Mouse (Mus musculus): ENCODE measurements around the gene Igf2bp3.

Igf2bp3 gene

DNA sequence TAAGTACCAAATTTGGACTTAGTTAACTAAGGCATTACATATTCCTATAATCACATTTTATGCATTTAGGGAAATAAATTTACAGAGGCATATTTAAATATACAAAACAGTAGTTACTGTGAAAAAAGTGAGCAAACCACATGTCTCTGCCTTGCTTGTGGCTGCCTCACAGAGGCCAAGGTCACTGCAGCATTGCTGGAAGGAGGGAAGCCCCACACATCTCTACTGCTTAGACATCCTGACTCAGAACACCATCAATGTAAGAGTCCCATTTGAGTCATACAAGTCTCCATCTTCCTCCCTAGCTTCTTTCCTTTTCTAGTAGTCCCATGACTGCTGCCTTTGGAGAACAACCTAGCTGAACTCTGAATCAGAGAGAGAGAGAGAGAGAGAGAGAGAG, 84.4 kb downstream of the Igf2bp3 start:
- no peak for DNase-seq

DNA sequence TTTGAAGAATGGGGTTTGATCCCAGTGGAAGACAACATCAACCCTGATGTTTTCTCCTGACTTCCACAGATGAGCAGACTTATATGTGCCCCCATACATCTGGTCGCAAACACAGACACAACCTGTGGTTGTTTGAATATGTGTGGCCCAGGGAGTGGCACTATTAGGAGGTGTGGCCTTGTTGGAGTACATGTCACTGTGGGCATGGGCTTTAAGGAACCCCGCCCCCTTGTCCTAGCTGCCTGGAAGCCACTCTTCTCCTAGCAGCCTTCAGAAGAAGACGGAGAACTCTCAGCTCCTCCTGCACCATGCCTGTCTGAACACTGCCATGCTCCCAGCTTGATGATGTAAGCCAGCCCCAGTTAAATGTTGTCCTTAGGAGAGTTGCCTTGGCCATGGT, 94.4 kb downstream of the Igf2bp3 start:
- no peak for DNase-seq

DNA sequence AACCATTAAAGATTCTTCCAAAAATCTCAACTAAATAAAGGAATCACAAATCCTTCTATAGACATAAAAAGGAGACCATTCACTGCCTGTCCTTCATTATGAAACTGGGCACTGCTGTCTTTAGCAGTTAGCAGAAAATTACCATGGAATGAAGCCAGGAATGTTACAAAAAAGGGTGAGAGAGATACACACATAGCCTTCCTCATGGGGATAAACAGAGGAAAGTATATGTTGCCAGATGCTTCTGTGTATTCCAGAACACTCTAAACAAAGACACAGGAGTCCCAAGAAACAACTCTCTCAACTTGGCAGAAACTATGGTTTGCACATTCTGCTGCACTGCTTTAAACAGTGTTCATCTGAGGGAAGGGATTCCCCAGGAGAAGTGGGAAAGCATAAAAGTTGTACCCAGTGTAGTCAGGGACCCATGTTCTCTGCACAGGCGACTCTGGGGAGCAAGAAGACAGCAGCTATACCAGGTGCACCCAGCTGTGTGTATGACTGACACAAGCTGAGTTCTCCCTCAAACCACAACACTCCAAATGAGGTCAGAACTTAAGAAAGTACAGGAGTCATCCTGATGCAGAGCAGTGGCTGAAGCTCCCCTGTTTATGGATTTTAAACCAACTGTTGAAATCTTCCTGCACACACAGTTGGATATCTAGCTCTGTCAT, 95.2 kb downstream of the Igf2bp3 start:
- DNase-seq, result no peak

DNA sequence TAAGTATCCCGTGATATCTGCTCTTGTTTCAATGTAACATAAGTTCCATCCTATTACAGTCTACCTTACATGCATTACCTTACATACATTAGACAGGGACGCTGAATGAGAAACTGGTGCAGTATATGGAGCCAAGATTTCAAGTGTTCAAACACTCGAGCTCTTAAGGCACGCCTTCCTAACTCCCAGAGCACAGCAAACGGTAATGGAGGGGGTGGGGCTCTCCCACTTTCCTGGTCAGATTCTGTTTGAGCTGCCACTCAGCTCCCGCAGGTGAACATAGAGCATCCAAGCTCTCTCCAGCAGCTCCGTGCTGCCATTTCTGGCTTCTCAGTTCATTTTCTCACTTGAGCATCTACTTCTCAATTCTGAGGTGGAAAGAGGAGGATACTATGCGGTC, 96.3 kb downstream of the Igf2bp3 start:
- DNase-seq, result no peak

DNA sequence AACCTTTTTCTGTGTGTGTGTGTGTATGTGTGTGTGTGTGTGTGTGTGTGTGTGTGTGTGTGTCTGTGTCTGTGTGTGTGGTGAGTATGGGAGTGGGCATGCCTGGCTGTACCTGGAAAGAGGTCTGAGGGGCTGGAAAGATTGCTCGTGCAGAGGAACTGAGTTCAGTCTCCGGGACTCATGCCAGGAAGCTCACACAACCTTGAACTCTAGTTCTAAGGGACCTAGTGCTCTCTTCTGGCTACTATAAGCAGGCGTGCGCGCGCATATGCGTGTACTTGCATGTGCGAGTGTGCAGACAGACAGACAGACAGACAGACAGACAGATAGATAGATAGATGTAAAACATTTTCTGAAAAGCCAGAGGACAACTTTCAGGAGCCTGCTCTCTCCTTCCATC, 98.5 kb downstream of the Igf2bp3 start:
- no peak for DNase-seq

DNA sequence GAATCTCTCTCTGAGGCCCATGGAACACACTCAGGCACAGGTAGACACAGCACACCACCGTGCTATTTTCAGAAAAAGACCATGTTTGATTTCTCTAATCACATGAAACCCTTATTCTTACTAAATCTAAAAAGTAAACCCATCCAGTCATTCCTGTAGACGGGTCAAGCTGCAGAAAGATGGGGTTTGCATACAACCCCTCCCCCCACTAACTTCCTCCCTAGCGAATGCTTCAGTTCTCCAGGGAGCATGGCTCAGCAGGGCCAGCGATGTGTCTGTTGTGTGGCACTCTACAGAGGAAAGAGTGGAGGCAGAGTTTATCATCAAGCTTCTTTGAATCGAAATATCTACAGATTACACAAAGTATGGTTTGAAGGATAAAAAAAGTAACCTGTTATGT, 99.2 kb downstream of the Igf2bp3 start:
- DNase-seq, result no peak

DNA sequence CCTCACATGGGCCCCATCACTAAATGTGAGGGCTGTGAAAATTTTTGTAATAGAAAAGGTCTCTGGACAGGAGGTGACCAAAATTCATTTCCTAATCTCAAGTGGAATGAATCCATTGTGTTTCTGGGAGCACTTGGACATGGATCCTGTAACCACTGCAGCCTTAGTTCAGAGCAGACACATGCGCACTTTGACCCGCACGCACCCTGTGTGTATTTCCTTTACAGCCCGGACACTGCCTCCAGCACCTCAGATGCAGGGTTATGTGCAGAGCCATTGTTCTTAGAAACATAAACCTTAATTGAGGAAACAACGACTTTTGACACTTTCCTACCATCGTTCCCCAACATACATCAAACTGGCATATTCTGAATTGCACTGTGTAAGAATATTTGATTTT, 100.3 kb downstream of the Igf2bp3 start:
- no peak for DNase-seq

DNA sequence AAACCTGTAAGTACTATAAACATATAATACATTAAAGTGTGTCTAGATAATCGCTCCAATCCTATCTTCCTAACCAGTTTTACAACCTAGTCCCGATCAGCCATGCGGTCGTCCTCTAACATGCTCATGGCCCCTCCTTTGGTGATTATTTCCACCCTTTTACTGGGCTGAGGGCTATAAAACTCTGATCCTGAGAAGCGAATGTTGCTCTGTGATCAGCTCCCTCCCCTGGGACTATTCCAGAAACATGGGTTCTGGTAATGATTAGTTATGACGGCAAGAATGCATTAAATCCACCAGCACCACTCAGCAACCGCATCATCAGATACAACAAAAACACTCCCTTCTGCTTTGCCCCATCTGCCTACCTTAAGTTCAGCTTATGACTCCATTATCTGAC, 100.9 kb downstream of the Igf2bp3 start:
- DNase-seq, result no peak

DNA sequence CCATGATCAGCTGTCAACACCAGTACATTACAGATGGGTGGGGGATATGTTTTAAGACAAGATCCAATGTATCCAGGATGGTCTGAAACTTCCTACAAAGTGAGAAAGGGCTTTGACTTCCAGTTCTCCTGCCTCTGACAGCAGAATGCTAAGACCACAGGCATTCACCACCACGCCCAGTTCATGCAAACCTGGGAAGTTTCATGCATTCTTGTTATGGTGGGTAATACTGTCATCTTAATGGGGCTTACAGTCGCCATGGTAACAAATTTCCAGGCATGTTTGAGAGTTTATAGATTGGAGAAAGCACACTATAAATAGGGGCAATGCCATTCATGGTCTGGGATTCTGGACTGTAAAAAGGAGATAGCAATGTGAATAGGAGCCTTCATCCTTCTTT, 105.6 kb downstream of the Igf2bp3 start:
- DNase-seq, result no peak

DNA sequence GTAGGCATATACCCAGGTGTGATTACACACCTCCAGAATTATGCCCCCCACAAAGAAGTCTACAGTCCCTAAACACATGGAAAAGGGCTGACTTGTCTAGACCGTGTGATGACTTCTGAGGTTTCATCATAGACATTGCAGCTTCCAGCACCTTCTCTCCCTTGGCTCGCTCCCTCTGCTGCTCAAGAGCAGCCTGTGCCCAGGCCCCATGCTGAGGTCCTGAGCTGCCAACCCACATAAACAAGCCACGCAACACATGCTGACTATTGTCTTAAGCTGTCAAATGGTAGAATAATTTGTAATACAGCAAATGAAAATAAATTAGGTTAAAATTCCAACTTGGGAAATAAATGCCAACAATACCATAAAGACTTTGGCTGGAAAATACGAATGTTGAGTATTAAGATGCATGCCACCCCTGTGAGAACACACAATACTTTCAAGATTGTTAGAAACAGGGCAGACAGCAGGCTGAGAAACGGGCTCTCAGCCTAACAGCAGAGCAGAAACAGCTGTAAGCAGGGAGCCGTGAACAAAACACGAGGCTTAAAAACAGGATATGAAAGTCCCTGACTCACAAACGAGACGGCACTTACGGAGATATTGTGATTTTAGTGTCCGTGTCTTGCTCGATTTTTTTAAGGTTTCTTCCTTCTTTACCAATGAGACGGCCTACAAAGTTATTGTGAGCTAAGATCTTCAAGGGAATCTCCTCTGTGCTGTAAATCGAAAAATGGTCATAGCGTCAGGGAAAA, 107.8 kb downstream of the Igf2bp3 start:
- DNase-seq, result no peak

DNA sequence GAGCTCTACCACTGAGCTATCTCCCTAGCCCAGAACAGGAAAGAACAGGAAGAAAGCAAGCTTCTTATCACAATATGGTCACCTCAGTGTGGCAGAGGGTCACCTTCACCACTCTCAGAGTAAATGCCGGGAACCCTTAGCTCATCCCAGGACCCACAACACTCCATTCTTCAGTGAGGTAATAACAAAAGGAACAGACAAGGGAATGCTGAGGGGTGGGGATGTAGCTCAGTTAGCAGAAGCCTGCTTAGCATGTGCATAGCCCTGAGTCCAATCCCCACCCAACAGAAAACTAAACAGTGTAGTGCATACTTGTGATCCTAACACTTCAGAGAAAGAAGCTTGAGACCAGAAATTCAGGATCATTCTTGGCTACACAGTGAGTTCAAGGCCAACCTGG, 115.7 kb downstream of the Igf2bp3 start:
- no peak for DNase-seq

DNA sequence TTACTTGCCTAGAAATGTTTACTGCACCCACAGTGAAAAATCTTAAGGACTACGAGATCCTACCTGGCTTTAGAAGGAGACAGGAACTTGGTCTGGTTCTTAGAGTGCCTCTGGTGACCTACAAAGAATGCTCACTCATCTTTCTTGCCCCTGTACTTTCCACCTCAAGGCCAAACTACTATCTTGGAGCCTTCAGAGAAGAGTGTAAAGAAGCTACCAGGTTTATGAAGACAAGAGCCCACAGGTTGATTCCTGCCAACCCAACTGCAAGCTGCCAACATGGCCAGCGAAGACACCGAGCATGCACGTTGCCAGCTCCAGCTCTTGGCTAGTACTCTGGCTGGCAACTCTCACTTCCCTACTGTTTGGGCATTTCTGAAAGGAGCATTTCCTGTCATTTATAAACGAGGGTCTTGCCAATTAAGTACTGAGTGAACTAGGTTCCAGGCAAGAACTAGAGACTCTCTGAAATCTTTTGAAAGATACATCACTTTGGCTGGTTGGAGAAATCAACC, 117.1 kb downstream of the Igf2bp3 start:
- peak; percentile 28 for DNase-seq

DNA sequence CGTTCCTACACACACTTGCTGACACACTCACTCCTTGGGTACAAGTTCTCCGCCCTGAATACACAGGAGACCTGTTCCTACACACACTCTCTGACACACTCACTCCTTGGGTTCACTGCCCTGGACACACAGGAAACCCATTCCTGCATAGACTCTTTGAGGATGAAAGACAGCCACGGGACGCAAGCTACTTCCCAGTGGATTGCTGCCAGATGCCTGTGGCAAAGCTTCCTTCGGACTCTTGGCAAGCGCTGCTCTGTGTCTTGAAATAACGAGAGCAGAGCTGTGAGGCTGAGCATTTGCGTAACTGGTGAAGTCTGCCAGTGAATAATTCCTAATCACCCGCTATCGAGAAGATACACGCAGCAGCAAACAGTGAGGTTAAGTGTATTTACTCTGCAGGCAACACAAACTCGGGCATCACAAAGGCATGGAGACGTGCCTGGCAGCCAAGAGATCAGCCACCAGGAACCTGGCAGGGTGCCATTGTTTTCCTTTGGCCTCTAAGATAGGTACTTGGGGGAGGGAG, 117.8 kb downstream of the Igf2bp3 start:
- peak; percentile 86 for DNase-seq

DNA sequence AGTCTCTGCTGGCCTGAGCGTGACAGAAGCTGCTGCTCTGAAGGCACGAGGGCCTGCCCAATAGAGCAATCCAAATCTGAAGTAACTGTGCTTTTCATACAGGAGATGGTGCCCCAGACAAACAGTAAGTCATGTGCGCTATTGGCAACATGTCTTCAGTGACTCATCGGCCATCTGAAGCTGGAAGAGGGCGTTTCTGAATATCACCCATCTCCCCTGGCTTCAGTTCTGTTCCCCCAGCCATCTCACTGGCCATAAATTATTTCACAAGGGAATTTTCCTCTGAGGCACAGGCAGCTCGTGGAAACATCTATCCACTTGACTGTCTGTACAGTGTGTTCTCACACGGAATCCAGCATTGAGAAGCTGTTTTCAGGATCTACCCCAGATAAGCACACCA, 118.3 kb downstream of the Igf2bp3 start:
- DNase-seq, result peak; percentile 38

DNA sequence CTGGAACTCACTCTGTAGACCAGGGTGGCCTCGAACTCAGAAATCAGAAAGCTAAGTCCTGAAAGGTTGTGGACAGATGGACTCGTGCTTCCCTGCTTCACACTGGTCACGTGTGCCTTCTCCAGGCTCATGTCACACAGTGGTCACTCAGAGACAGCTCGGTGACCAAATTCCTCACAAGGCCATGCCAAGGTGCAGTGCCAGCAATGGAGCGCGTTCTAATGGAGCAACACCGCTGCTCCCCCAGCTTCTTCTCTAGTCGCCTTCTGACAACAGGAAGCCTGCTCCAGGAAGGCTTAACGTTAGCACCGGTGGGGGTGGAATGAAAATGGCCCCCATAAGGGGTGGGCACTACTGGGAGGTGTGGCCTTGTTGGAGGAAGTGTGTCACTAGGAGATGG, 119.8 kb downstream of the Igf2bp3 start:
- DNase-seq, result no peak

DNA sequence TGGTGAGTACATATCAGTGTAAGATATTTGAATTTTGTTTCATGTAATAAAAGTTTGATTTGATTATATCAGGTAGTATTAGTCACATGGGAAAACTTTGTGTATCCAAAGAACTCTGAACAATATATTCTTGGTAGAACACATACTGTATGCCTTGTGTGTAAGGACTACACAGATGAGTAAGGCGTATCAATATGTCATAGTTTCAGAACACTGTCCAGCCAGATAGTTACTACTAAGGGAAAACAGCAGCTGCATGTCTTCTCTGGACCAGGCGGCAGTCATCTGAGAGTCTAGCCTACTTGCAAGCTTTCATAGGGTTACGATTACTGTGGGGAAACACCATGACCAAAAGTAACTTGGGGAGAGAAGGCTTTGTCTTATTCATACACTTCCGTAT, 131.7 kb downstream of the Igf2bp3 start:
- no peak for DNase-seq

DNA sequence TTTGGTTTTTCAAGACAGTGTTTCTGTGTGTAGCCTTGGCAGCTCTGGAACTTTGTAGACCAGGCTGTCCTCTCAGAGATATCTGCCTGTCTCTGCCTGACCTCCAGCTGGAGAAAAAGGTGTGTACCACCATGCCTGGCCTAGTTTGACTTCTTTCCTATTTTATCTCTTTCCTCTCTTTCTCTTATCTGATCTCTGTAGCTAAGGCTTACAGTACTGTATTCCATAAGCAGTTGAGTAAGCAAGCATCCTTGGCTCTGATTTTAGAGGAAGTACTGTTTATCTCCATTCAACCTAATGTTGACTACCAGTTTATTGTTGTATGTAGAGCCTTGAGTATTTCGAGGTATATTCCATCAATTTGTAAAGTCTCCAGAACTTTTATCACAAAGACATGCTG, 135.4 kb downstream of the Igf2bp3 start:
- no peak for DNase-seq

DNA sequence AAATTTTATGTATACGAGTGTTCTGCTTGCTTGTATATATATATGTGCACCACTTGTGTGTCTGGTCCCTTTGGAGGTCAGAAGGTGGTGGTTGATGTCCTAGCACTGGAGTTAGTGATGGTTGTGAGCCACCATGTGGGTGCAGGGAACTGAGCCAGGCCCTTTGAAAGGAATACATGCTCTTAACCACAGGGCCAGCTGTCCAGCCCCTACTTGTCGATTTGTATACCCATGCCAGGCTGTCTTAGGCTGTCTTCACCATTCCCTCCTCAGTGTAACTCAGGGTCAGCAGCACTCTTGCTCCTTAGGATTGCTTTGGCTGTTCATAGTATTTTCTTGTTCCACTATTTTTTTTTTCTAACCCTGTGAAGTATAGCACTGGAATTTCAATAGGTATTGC, 136.9 kb downstream of the Igf2bp3 start:
- DNase-seq, result no peak

DNA sequence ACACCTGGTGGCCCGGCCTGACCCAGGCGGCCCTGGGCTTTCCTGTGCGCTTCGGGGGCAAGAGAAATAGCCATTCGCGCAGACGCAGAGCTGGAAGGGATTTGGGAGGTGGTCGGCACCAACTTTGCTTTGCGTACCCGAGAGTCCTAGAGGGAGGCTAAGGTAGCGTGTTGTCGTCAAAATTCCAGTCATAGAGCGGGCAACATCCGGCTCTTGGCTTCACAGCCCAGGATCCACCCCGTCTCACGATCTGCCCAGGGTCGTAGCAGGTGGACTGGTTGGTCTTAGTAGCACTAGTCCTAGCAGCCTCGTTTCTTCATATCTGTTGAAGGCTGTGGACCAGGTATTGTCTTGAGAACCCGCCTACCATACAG, 140.7 kb downstream of the Igf2bp3 start:
- no peak for DNase-seq

DNA sequence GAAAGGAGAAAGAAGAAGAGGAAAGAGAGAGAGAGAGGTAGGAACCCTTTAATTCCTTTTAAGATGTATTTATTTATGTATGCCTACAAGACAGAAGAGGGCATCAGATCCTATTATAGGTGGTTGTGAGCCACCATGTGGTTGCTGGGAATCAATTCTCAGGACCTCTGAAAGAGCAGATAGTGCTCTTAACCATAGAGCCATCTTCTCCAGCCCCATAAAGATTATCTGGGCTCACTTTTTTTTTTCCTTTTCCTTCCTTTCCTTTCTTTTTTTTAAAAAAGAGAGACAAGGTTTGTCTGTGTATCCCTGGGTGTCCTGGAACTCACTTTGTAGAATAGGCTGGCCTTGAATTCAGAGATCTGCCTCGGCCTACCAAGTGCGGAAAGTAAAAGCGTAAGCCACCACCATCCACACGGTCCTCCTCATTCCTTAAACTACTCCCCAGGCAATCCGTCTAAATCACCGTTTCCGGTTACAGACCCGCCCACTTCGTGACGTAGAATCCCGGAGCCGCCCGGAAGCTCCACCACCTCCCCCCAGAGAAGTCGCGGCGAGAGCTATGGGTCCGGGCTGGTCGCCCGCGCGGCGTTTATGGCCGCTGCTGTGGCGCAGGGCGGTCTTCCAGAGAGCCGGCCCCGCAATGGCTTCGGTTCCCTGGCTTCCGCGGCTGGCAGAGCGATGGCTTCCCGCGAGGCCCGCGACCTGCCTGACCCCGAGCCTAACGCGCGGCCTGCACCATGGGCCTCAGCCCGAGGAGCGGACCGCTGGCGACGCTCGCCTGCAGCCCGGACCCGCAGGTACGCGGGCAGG, 141.2 kb downstream of the Igf2bp3 start, which contains the start of gene Malsu1:
Malsu1 (plus strand) TSS at position 492 of the 813 bp plus-strand sequence.
- DNase-seq, result peak; percentile 97

DNA sequence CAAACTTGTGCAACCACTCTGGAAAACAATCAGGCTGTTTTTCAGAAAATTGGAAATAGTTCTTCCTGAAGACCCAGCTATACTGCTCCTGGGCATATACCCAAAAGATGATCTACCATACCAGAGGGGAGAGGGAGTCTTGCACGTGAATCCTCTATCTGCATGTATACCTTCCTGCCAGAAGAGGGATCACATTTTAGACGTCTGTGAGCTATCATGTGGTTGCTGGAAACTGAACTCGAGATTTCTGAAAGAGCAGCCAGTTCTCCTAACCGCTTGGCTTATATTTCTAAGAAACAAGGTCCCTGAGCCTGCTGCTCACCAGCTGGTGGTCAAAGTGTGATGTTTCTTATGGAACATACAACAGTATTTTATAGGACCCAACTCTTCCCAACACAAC, 146.4 kb downstream of the Igf2bp3 start:
- DNase-seq, result no peak

DNA sequence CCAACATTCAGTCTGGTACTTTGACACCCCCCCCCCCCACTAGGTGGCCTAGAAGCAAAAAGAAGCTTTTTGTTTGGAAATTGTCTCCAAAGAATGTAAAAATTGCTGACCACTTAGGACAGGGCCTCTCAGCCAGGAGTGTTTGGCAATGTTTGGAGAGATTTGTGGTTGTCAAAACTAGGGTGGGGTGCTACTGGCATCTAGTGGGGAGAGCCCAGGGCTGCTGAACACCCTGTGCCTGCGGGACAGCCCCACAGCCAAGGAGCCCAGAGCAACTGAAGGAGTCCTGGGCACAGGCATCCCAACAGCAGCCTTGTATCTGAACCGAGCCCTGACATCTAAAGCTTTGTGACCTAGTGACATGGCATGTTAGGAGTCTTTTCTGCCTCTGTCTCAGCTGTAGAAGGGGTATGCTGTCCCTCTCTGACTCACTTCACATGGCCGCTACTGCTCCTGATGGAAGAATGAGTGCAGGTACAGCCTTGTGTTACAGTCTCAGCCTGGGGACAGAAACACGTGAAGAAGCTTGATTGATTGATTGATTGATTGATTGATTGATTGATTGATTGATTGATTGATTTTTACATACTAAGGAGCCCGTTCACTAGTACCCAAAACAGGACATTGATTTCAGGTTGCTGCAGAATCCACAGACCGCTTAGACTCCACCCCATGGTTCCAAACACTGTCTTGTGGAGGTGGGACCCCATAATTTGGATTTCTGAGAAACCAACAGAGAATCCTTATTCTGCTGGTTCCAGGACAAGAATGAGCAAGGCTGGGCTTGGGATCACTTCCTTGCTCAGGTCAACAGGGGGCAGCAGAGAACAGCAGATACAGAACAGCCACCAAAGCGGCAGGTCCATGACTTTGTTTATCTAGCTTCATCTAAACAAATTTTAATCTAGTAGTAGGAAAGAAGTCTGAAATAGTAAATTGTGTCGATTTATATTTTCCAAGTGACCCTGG, 157.4 kb downstream of the Igf2bp3 start:
- DNase-seq, result peak; percentile 71

Data from kidney, adult 9 months (tissue).